Mouse (Mus musculus) heart, postnatal 0 days (tissue): ENCODE measurements at regions not wholly inside any gene's neighbourhood (a gene's known extent, or its start where the extent isn't known, plus 50 kb on each side); places are given as distances from the start of the nearest gene placed in this dataset.

Experiments
- ATAC-seq: fragments of 200-750 bp; cut with Nextera tagmentation; 2 replicates; pipeline ENCODE4 v1.8.0; 2017; ENCODE audit warnings: low read depth, moderate number of reproducible peaks, moderate library complexity; ENCODE audit not compliant: insufficient read depth
- DNase-seq: peaks from one replicate; pipeline ENCODE4 v3.0.0-alpha.2; 2016; ENCODE audit warnings: low spot score
- H3K27ac ChIP-seq: fragments of 300-500 bp; sonication (generic); 2 replicates; pipeline ENCODE4 v1.5.1; 2014; ENCODE audit warnings: low read depth, mild to moderate bottlenecking
- H3K27me3 ChIP-seq: fragments of 300-500 bp; sonication (generic); 2 replicates; pipeline ENCODE4 v1.6.1; 2014; ENCODE audit warnings: low read length, mixed read lengths; ENCODE audit not compliant: control insufficient read depth, insufficient read depth
- H3K36me3 ChIP-seq: fragments of 300-500 bp; sonication (generic); replicated peaks from 2 replicates; pipeline ENCODE4 v1.6.1; 2014; ENCODE audit warnings: low read length, mixed read lengths; ENCODE audit not compliant: control insufficient read depth, insufficient read depth
- H3K4me1 ChIP-seq: fragments of 300-500 bp; sonication (generic); 2 replicates; pipeline ENCODE4 v1.6.1; 2014; ENCODE audit warnings: antibody characterized with exemption; ENCODE audit not compliant: control insufficient read depth, insufficient read depth
- H3K4me2 ChIP-seq: fragments of 300-500 bp; sonication (generic); 2 replicates; pipeline ENCODE4 v1.6.1; 2014; ENCODE audit warnings: low read depth, mild to moderate bottlenecking, low read length, moderate library complexity
- H3K4me3 ChIP-seq: fragments of 300-500 bp; sonication (generic); 2 replicates; pipeline ENCODE4 v1.5.1; 2014; ENCODE audit warnings: low read depth, low read length
- H3K9ac ChIP-seq: fragments of 300-500 bp; sonication (generic); replicated peaks from 2 replicates; pipeline ENCODE4 v1.6.1; 2014; ENCODE audit warnings: low read depth, low read length, mixed read lengths
- H3K9me3 ChIP-seq: fragments of 300-500 bp; sonication (generic); replicated peaks from 2 replicates; pipeline ENCODE4 v1.6.1; 2016; ENCODE audit warnings: low read length; ENCODE audit not compliant: control insufficient read depth
- CTCF ChIP-seq: IDR thresholded peaks from 2 replicates; pipeline ENCODE4 v1.5.1; 2016; ENCODE audit warnings: antibody characterized with exemption, control low read depth, low read depth
- EP300 ChIP-seq: IDR thresholded peaks from 2 replicates; pipeline ENCODE4 v1.6.1; 2016; ENCODE audit warnings: antibody characterized with exemption, low read depth
- WGBS: fragments of 180-500 bp; shearing (Covaris S2); extraction: QIAGEN DNeasy Blood & Tissue Kit; methylation state at CpG from one replicate; pipeline ENCODE4 v1.1.7; 2014; 5-methylcytosine and 5-hydroxymethylcytosine counted together

- H3K27ac ChIP-seq, result no peak overlapping the region
- H3K36me3 ChIP-seq, result no peaks in the 10 kb centered on the region
- ATAC-seq (no peak), DNase-seq (no peak)
- no peak overlapping the region for H3K4me2 ChIP-seq
- 31% methylated on average over 1 of the region's 1 CpGs for WGBS
- H3K9me3 ChIP-seq, result no peaks in the 10 kb centered on the region
- H3K27me3 ChIP-seq, result no peaks in the 10 kb centered on the region
- TF ChIP-seq EP300, result no peak
- no peak for TF ChIP-seq CTCF
- H3K4me1 ChIP-seq, result peaks cover 3% of the 10 kb centered on the region; the same call in 1 of the 2 replicates
- no peak overlapping the region for H3K4me3 ChIP-seq
- no peak overlapping the region for H3K9ac ChIP-seq
Measured at GRCm38 (mm10) chr6:140816359-140816758, 87.3 kb downstream of the Gm11077 start.

- Histone ChIP-seq H3K27ac (no peak overlapping the region), H3K9ac (no peak overlapping the region), H3K4me1 (peaks cover 3% of the 10 kb centered on the region; the same call in 1 of the 2 replicates), H3K9me3 (no peaks in the 10 kb centered on the region), H3K4me2 (no peak overlapping the region), H3K27me3 (no peaks in the 10 kb centered on the region), H3K36me3 (no peaks in the 10 kb centered on the region), H3K4me3 (no peak overlapping the region)
- no peak for ATAC-seq
- no peak for DNase-seq
- no peak for TF ChIP-seq CTCF
- TF ChIP-seq EP300, result no peak
- WGBS, result 28% methylated on average over 6 of the region's 6 CpGs
Measured at GRCm38 (mm10) chr6:140816831-140817230, 87.7 kb downstream of the Gm11077 start.

DNA sequence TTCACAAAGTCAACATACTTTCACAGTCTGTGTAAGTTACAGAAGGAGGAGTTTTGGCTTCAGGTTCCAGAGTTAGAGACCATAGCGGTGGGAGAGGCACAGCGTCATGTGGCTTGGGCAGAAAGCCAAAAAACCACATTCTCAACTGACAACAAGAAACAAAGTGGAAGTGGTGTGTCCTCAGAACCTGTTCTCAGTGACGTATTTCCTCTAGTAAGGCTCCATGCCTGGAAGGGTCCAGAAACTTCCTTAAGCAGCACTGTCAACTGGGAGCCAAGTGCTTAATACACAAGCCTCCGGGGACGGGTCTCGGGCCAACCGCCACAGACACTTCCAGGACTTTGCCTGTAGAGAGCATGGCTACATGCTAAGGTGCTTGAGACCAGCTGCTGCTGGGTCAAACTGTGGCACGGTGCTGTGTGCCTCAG, 90.4 kb downstream of the Gm11077 start:
- WGBS, result 55% methylated on average over 8 of the region's 8 CpGs
- H3K4me3 ChIP-seq, result no peak overlapping the region
- TF ChIP-seq CTCF (no peak), EP300 (no peak)
- H3K4me2 ChIP-seq, result no peak overlapping the region
- H3K27ac ChIP-seq, result no peak overlapping the region
- DNase-seq (no peak), ATAC-seq (peak; percentile 27; the same call in 1 of the 2 replicates)
- H3K9ac ChIP-seq, result no peak overlapping the region
- H3K27me3 ChIP-seq, result no peaks in the 10 kb centered on the region
- no peaks in the 10 kb centered on the region for H3K9me3 ChIP-seq
- peaks cover 3% of the 10 kb centered on the region; the same call in 1 of the 2 replicates for H3K4me1 ChIP-seq
- H3K36me3 ChIP-seq, result no peaks in the 10 kb centered on the region

- Histone ChIP-seq H3K4me1 (no peaks in the 10 kb centered on the region), H3K9ac (no peak overlapping the region), H3K4me3 (no peak overlapping the region), H3K27ac (no peak overlapping the region), H3K27me3 (no peaks in the 10 kb centered on the region), H3K36me3 (no peaks in the 10 kb centered on the region), H3K4me2 (no peak overlapping the region), H3K9me3 (no peaks in the 10 kb centered on the region)
- TF ChIP-seq CTCF (no peak), EP300 (no peak)
- ATAC-seq (no peak), DNase-seq (no peak)
Measured at GRCm38 (mm10) chr6:140826522-140826921, 97.4 kb downstream of the Gm11077 start.

GRCm38 (mm10) chr6:140827651-140828050, 98.6 kb downstream of the Gm11077 start:
- Histone ChIP-seq H3K9ac (no peak overlapping the region), H3K4me2 (no peak overlapping the region), H3K9me3 (no peaks in the 10 kb centered on the region), H3K27me3 (no peaks in the 10 kb centered on the region), H3K27ac (no peak overlapping the region), H3K36me3 (no peaks in the 10 kb centered on the region), H3K4me1 (no peaks in the 10 kb centered on the region), H3K4me3 (no peak overlapping the region)
- no peak for DNase-seq
- ATAC-seq, result no peak
- TF ChIP-seq CTCF, result no peak
- no peak for TF ChIP-seq EP300

- Histone ChIP-seq H3K4me3 (no peak overlapping the region), H3K9me3 (no peaks in the 10 kb centered on the region), H3K4me2 (no peak overlapping the region), H3K27me3 (no peaks in the 10 kb centered on the region), H3K9ac (no peak overlapping the region), H3K36me3 (no peaks in the 10 kb centered on the region), H3K27ac (no peak overlapping the region), H3K4me1 (no peaks in the 10 kb centered on the region)
- ATAC-seq, result no peak
- WGBS, result 77% methylated on average over 8 of the region's 8 CpGs
- TF ChIP-seq EP300 (no peak), CTCF (no peak)
- DNase-seq, result no peak
Measured at GRCm38 (mm10) chr6:140843292-140843991, 114.4 kb downstream of the Gm11077 start.
